Mouse (Mus musculus) liver, postnatal 0 days (tissue): ENCODE data around the gene Cdkn3. TPM values are rescaled to one million over a fixed set of nuclear protein-coding genes. Genes with fewer than 3 reads are reported as not detected.

Experiments used
- ATAC-seq: fragments of 200-750 bp; cut with Nextera tagmentation; 2 replicates; pipeline ENCODE4 v1.8.0; 2017; ENCODE audit warnings: mild to moderate bottlenecking, moderate library complexity
- DNase-seq: peaks from one replicate; pipeline ENCODE4 v3.0.0-alpha.2; 2016
- H3K27ac ChIP-seq: fragments of 300-500 bp; sonication (generic); 2 replicates; pipeline ENCODE4 v1.5.1; 2014; ENCODE audit warnings: antibody characterized with exemption, moderate library complexity, mild to moderate bottlenecking, low read depth
- H3K27me3 ChIP-seq: fragments of 300-500 bp; sonication (generic); 2 replicates; pipeline ENCODE4 v1.6.1; 2014; ENCODE audit warnings: low read length, control low read depth, mixed read lengths; ENCODE audit not compliant: insufficient read depth
- H3K36me3 ChIP-seq: fragments of 300-500 bp; sonication (generic); replicated peaks from 2 replicates; pipeline ENCODE4 v1.6.1; 2014; ENCODE audit warnings: mild to moderate bottlenecking, control low read depth, low read length, moderate library complexity, mixed read lengths; ENCODE audit not compliant: insufficient read depth
- H3K4me1 ChIP-seq: fragments of 300-500 bp; sonication (generic); 2 replicates; pipeline ENCODE4 v1.6.1; 2014; ENCODE audit warnings: antibody characterized with exemption, mild to moderate bottlenecking, control low read depth; ENCODE audit not compliant: insufficient read depth
- H3K4me2 ChIP-seq: fragments of 300-500 bp; sonication (generic); 2 replicates; pipeline ENCODE4 v1.6.1; 2014; ENCODE audit warnings: low read depth, mild to moderate bottlenecking, low read length, moderate library complexity, mixed read lengths
- H3K4me3 ChIP-seq: fragments of 300-500 bp; sonication (generic); 2 replicates; pipeline ENCODE4 v1.5.1; 2014; ENCODE audit warnings: low read depth, low read length
- H3K9ac ChIP-seq: fragments of 300-500 bp; sonication (generic); replicated peaks from 2 replicates; pipeline ENCODE4 v1.6.1; 2014; ENCODE audit warnings: mild to moderate bottlenecking, moderate library complexity
- H3K9me3 ChIP-seq: fragments of 300-500 bp; sonication (generic); 2 replicates; pipeline ENCODE4 v1.6.1; 2016; ENCODE audit warnings: mild to moderate bottlenecking, control low read depth, low read length, mixed read lengths
- CTCF ChIP-seq: sonication (generic); IDR thresholded peaks from 2 replicates; pipeline ENCODE4 v1.5.1; 2016; ENCODE audit warnings: antibody characterized with exemption, low read depth
- EP300 ChIP-seq: IDR thresholded peaks from 2 replicates; pipeline ENCODE4 v1.6.1; 2016; ENCODE audit warnings: antibody characterized with exemption, low read depth, mild to moderate bottlenecking
- WGBS: fragments of 180-500 bp; shearing (Covaris S2); extraction: QIAGEN DNeasy Blood & Tissue Kit; methylation state at CpG from one replicate; pipeline ENCODE4 v1.1.7; 2014; ENCODE audit not compliant: insufficient replicate concordance; 5-methylcytosine and 5-hydroxymethylcytosine counted together
- polyA plus RNA-seq: library from polyadenylated mRNA; unstranded; fragments of >200 nt; fragmentation: Nextera tagmentation; extraction: Ambion mirVana; gene quantifications from 2 replicates; pipeline ENCODE4 v1.2.1, GENCODE M21; 2015

Gene Cdkn3
- polyA plus RNA-seq: 70.1 and 72.9 TPM in 2 replicates

DNA sequence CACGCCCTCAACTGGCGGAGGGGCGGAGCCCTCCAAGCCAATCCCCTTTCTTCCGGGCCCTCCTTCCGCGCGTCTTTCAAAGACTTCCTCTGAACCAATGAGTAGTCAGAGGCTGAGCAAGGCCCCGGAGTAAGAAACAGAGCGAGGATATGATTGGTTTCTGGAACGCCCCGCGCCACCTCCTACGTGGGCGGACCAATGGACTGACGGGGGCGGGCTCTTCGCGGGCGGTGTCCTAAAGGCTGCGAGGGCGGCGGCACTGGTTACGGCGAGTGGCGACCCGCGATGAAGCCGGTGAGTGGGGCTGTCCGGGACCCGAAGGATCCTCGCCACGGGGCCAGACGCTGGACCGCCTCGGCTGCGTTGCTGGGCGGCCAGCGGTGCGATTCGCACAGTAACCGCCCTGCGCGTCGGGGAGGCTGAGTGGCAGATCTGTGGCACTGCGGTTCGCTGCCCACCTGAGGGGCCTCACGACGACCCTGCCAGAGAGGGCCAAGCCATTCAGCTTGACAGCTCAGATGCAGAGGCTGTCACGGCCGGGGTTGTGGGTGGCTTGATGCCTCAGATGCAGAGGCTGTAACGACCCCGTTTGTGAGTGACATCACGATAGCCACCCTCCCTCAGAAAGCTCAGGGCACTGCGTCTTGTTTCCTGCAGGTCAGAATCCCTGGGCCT is at the start of gene Cdkn3:
Gene Cdkn3 (plus strand): TSS at position 187 of the 675 bp plus-strand sequence.
- Histone ChIP-seq H3K9me3 (no peaks in the 10 kb centered on the region), H3K4me1 (peaks cover 9% of the 10 kb centered on the region), H3K4me3 (peak within 1 kb of the TSS; percentile 86), H3K27ac (peak within 1 kb of the TSS; percentile 67), H3K9ac (peak within 1 kb of the TSS; percentile 93), H3K36me3 (peaks cover 21% of the 10 kb centered on the region), H3K4me2 (peak within 1 kb of the TSS; percentile 90), H3K27me3 (no peaks in the 10 kb centered on the region)
- TF ChIP-seq CTCF (no peak), EP300 (no peak; the same call in 1 of the 2 replicates)
- ATAC-seq (peak; percentile 100), DNase-seq (peak; percentile 94)
- under 1% methylated on average over 53 of the region's 54 CpGs for WGBS

DNA sequence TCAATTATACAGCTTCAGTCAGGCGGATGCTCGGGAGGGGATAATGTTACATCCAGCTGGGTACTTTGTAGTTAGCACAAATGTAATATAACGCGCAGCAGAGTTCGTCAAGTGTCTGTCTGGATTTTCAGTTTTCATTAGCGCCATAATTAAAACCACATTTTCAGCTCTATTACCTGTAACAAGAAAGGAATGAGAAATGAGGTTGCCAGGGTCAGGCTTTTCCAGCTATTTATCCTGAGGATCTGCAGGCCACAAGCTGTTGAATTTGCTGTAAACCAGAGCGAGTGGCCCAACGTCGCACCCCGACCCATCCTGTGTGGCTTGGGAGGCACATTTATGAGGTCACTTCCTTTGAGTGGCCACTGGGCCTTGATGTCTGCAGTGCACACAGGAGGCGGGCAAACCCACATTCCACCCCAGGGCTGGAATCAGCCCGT is 41.8 kb upstream of the Cdkn3 start:
- Histone ChIP-seq H3K4me1 (no peaks in the 10 kb centered on the region), H3K4me3 (no peak overlapping the region), H3K4me2 (no peak overlapping the region), H3K9me3 (no peaks in the 10 kb centered on the region), H3K27me3 (no peaks in the 10 kb centered on the region), H3K36me3 (no peaks in the 10 kb centered on the region), H3K9ac (no peak overlapping the region), H3K27ac (no peak overlapping the region)
- TF ChIP-seq CTCF: no peak
- TF ChIP-seq EP300: no peak
- no peak for DNase-seq
- WGBS: 77% methylated on average over 12 of the region's 12 CpGs
- no peak for ATAC-seq

DNA sequence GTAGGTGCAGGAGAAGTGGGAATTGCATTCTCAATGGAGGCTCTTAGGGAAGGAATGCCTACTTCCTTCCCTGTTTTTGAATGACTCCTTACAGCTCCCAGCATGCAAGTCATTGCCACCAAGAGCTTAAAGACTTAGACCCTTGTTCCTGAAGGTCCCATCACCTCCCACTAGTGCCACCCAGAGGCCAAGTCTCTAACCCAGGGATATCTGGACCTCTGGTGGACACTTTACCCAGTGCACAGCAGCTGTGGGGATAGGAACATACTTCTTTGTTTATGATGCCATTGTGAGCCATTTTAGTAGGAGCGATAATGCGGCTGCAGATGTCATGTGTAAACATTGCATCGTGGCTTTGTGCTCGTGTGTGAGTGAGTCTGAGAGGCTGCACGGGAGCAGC is 38.3 kb upstream of the Cdkn3 start:
- Histone ChIP-seq H3K36me3 (no peaks in the 10 kb centered on the region), H3K4me2 (no peak overlapping the region), H3K9ac (no peak overlapping the region), H3K27ac (no peak overlapping the region), H3K27me3 (no peaks in the 10 kb centered on the region), H3K4me1 (no peaks in the 10 kb centered on the region), H3K4me3 (no peak overlapping the region), H3K9me3 (no peaks in the 10 kb centered on the region)
- 76% methylated on average over 5 of the region's 5 CpGs for WGBS
- TF ChIP-seq EP300 (no peak), CTCF (peak; percentile 64)
- ATAC-seq (no peak), DNase-seq (no peak)

DNA sequence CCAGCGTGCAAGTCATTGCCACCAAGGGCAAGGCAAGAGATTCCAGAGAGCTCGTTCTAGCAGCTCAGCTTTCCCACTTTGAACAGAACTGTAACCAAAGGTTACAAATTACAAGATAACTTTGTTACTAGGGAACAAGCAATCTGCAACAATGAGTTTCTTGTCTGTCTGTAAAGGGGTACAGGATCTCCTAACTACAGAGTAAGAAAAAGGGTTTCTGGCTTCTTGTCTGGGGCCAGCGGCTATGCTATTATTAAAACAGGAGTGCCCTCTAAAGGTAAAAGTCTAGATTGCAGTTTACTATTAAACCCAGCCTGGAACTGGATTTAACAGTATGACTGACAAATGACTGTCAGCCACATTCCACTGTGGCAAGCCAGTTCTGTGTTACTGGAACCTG is 36.5 kb upstream of the Cdkn3 start:
- DNase-seq (no peak), ATAC-seq (no peak)
- 36% methylated on average over 3 of the region's 3 CpGs for WGBS

DNA sequence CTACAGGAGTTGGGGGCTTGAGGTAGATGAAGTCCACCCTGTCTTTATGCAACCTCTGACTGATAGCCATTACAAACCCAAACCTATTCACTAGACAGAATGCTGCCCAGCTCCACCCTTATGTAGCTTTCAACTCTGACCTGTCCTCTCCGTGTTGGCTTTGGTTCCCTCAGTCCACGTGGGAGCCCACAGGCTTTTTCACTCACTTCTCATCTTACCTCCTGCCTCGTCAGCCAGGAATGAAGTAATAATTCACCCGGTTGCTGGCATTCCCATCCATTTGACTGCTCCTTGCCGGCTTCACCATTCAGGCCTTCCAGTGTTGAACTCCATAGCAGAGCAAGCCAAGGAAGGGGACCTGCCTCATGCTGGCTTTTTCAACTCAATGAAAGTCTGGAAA is 35.4 kb upstream of the Cdkn3 start:
- TF ChIP-seq CTCF (no peak), EP300 (no peak)
- DNase-seq (no peak), ATAC-seq (no peak)
- no peak overlapping the region for H3K27ac ChIP-seq
- H3K36me3 ChIP-seq: no peaks in the 10 kb centered on the region
- H3K4me2 ChIP-seq: no peak overlapping the region
- no peaks in the 10 kb centered on the region for H3K9me3 ChIP-seq
- H3K27me3 ChIP-seq: no peaks in the 10 kb centered on the region
- no peak overlapping the region for H3K9ac ChIP-seq
- no peak overlapping the region for H3K4me3 ChIP-seq
- WGBS: 53% methylated on average over 5 of the region's 5 CpGs
- no peaks in the 10 kb centered on the region for H3K4me1 ChIP-seq

More for the DNA sequence above, 36.5 kb upstream of the Cdkn3 start:
- H3K9me3 ChIP-seq: no peaks in the 10 kb centered on the region
- no peak overlapping the region for H3K4me3 ChIP-seq
- no peak overlapping the region for H3K27ac ChIP-seq
- no peak overlapping the region for H3K4me2 ChIP-seq
- H3K9ac ChIP-seq: no peak overlapping the region
- H3K27me3 ChIP-seq: no peaks in the 10 kb centered on the region
- no peaks in the 10 kb centered on the region for H3K36me3 ChIP-seq
- H3K4me1 ChIP-seq: no peaks in the 10 kb centered on the region
- TF ChIP-seq EP300 (no peak), CTCF (peak; percentile 69)

DNA sequence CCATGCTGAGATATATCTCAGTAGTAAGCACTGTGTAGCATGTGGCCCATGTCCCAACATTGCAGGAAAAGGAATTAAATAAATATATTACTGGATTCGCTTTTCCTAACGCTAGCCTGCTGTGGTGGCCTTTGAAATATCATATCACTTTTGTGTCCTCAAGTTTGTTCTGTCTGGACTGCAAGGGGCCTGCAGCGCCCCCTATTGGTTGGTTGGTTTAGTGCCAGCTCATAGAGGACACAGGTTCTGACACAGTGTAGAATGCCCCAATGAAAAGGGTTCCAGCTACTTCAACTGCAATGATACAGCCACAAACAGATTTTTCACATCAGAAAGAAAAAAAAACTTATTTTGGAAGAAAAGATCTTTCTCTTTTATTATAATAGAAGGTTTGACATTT is 34.6 kb upstream of the Cdkn3 start:
- ATAC-seq (no peak), DNase-seq (peak; percentile 49)
- TF ChIP-seq CTCF: peak; percentile 61
- TF ChIP-seq EP300: no peak
- Histone ChIP-seq H3K27ac (no peak overlapping the region), H3K9me3 (no peaks in the 10 kb centered on the region), H3K4me1 (no peaks in the 10 kb centered on the region), H3K4me2 (no peak overlapping the region), H3K4me3 (no peak overlapping the region), H3K9ac (no peak overlapping the region), H3K27me3 (no peaks in the 10 kb centered on the region), H3K36me3 (no peaks in the 10 kb centered on the region)
- WGBS: 53% methylated on average over 3 of the region's 3 CpGs
